Mouse (Mus musculus) C2C12 (cell line): Measurements from ENCODE around the gene Cacnb4.

Experiments
- CTCF ChIP-seq: IDR thresholded peaks from one replicate; pipeline ENCODE4 v1.5.1; 2011; ENCODE audit not compliant: control insufficient read depth, insufficient read depth, insufficient read length
- FOSL1 ChIP-seq: IDR thresholded peaks from one replicate; pipeline ENCODE4 v1.8.0; 2011; ENCODE audit warnings: mild to moderate bottlenecking, low read length; ENCODE audit not compliant: poor library complexity, insufficient read depth, severe bottlenecking
- MAX ChIP-seq: IDR thresholded peaks from one replicate; pipeline ENCODE4 v1.6.1; 2011; ENCODE audit warnings: mild to moderate bottlenecking, control low read depth
- MYOD1 ChIP-seq: IDR thresholded peaks from one replicate; pipeline ENCODE4 v1.6.1; 2011; ENCODE audit warnings: low read depth; ENCODE audit not compliant: control insufficient read depth, insufficient read length
- MYOG ChIP-seq: IDR thresholded peaks from one replicate; pipeline ENCODE4 v1.6.1; 2011; ENCODE audit not compliant: control insufficient read depth, insufficient read length; ENCODE audit errors: extremely low read depth
- USF1 ChIP-seq: IDR thresholded peaks from one replicate; pipeline ENCODE4 v1.6.1; 2011; ENCODE audit warnings: low read depth, mild to moderate bottlenecking, control low read depth, moderate library complexity

DNA sequence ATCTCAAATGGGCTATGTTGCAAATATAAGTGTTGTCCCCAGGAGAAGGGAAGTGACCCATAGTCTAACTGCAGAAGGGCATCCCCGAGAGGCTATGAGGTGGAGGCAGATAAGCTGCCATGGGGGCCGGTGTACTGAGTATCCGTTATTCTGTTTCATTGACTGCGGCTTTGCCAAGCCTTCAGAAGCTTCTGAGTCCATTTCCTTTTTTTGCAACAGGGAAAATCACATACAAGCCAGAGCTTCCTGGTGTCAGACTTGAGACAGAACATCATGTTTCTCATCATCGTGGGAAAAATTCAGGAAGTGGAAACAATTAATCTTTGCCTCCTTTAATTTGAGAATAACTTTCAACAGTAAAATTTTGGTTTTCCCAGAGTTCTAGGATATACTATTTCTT is 193.1 kb downstream of the Cacnb4 start:
- TF ChIP-seq CTCF = no peak
- no peak for TF ChIP-seq USF1
- TF ChIP-seq MAX = no peak
- TF ChIP-seq MYOG = no peak
- TF ChIP-seq MYOD1 = no peak
- no peak for TF ChIP-seq FOSL1
